Mouse (Mus musculus) v-Abl transformed pro-B cells (cell line): ENCODE results near the gene Elmo2.

Experiments
- in situ Hi-C, 2 experiments: fragments of 400-800 bp; cut with MboI; formaldehyde crosslinking; loops; one replicate each; pipeline ENCODE4 v1.15.1; 2025; ENCODE audit not compliant: unreplicated experiment in 2 of 2

Elmo2 gene

GRCm38 (mm10) chr2:165325521-165326303 is 567 bp downstream of the Elmo2 start:
- in situ Hi-C loops, result no loop called here

- in situ Hi-C loops, result no loop called here
These were observed 2.4 kb downstream of the Elmo2 start for GRCm38 (mm10) chr2:165323928-165324327.

- in situ Hi-C loops, result no loop called here
These were observed 2.8 kb downstream of the Elmo2 start for GRCm38 (mm10) chr2:165323484-165323883.

GRCm38 (mm10) chr2:165321981-165322735 is 4.1 kb downstream of the Elmo2 start:
- in situ Hi-C loops, result no loop called here

GRCm38 (mm10) chr2:165321381-165321888 is 4.8 kb downstream of the Elmo2 start:
- in situ Hi-C loops, result no loop called here

- in situ Hi-C loops, result no loop called here
These were observed 5.6 kb downstream of the Elmo2 start for GRCm38 (mm10) chr2:165320531-165321150.

- in situ Hi-C loops, result no loop called here
These were observed 6.8 kb downstream of the Elmo2 start for GRCm38 (mm10) chr2:165319503-165319902.

GRCm38 (mm10) chr2:165318941-165319340 is 7.3 kb downstream of the Elmo2 start:
- in situ Hi-C loops, result no loop called here

- in situ Hi-C loops, result no loop called here
These were observed 8.5 kb downstream of the Elmo2 start for GRCm38 (mm10) chr2:165317621-165318263.

- in situ Hi-C loops, result no loop called here
These were observed 9.3 kb downstream of the Elmo2 start for GRCm38 (mm10) chr2:165316837-165317473.

GRCm38 (mm10) chr2:165316204-165316603 is 10.1 kb downstream of the Elmo2 start:
- in situ Hi-C loops, result no loop called here

GRCm38 (mm10) chr2:165314197-165314596 is 12.1 kb downstream of the Elmo2 start:
- in situ Hi-C loops, result no loop called here

- in situ Hi-C loops, result no loop called here
These were observed 13.9 kb downstream of the Elmo2 start for GRCm38 (mm10) chr2:165312381-165312780.

GRCm38 (mm10) chr2:165311577-165311976 is 14.7 kb downstream of the Elmo2 start:
- in situ Hi-C loops, result no loop called here

GRCm38 (mm10) chr2:165310818-165311425 is 15.4 kb downstream of the Elmo2 start:
- in situ Hi-C loops, result no loop called here

- in situ Hi-C loops, result no loop called here
These were observed 18.5 kb downstream of the Elmo2 start for GRCm38 (mm10) chr2:165307801-165308200.

GRCm38 (mm10) chr2:165305438-165305837 is 20.8 kb downstream of the Elmo2 start:
- in situ Hi-C loops, result no loop called here

GRCm38 (mm10) chr2:165304819-165305218 is 21.5 kb downstream of the Elmo2 start:
- in situ Hi-C loops, result no loop called here

GRCm38 (mm10) chr2:165303354-165304012 is 22.8 kb downstream of the Elmo2 start:
- in situ Hi-C loops, result no loop called here
